Mouse (Mus musculus): ENCODE data around the gene Olfr1094. TPM values are rescaled to one million over a fixed set of nuclear protein-coding genes. Genes with fewer than 3 reads are reported as not detected.

Gene Olfr1094
- total RNA-seq (2014; rRNA removed) (not detected in 2 replicates), polyA plus RNA-seq (2015; fragmentation: Nextera tagmentation; extraction: Ambion mirVana) (not detected in 2 replicates)

DNA sequence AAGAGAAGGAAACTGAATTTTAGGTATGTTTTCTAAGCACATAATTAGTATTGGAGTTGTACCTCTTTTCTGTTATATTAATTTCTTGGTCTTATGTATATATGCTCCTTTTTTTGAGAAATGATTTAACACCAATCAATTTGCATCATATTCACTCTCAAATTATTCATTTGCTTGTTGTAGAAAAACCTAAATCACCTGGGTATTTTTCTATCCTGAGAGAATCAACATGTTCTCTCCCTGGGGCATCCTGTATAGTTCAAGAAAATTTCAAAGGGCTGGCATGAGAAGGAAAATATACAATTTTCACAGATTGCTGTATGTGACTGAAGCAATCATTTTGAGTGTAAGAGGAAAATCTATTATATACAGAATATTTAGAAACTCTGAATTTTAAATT lies at the start of gene Olfr1094:
TSS of gene Olfr1094 (plus strand) at position 301 of the 400 bp plus-strand sequence.
- no peak within 1 kb of the TSS for H3K4me2 ChIP-seq (ENCODE audit: low read depth, low read length)
- no peak for DNase-seq (ENCODE audit: low spot score)
- H3K4me1 ChIP-seq (ENCODE audit: insufficient read depth, low read length): no peaks in the 10 kb centered on the region
- no peaks in the 10 kb centered on the region for H3K27me3 ChIP-seq (ENCODE audit: insufficient read depth, low read length)
- no peak within 1 kb of the TSS for H3K9ac ChIP-seq (replicated peaks; ENCODE audit: low read length)
- ATAC-seq: no peak
- no peaks in the 10 kb centered on the region for H3K36me3 ChIP-seq (ENCODE audit: insufficient read depth, low read length)
- no peak for TF ChIP-seq CTCF (IDR thresholded peaks at IDR 0.05; ENCODE audit: low read depth)
- H3K4me3 ChIP-seq (ENCODE audit: low read length): no peak within 1 kb of the TSS
- no peaks in the 10 kb centered on the region for H3K9me3 ChIP-seq (ENCODE audit: low read length)
- no peak within 1 kb of the TSS for H3K27ac ChIP-seq

DNA sequence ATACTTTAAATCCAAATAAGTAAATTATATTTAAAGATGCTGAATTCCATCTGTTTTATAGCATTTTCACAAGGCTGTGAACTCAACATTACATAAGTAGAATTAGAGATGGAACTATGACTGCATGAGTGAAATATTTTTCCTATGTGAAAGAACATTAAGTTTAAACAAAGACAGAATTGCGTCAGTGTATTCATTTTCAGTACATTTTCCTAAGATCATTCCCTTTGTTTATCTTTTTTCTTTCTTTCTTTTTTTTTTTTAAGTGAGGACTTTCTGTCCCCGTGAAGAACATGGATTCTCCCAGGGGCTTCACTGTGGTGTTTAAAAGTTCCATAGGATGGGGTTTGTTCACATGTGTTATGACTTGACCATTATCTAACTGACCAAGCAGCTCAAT lies 42.3 kb upstream of the Olfr1094 start, which contains the start of gene Olfr1093:
TSS of gene Olfr1093 (plus strand) at position 301 of the 400 bp plus-strand sequence.
- Histone ChIP-seq H3K27me3 (ENCODE audit: insufficient read depth, low read length) (no peaks in the 10 kb centered on the region), H3K4me3 (ENCODE audit: low read length) (no peak within 1 kb of the TSS), H3K4me1 (ENCODE audit: insufficient read depth, low read length) (no peaks in the 10 kb centered on the region), H3K36me3 (ENCODE audit: insufficient read depth, low read length) (no peaks in the 10 kb centered on the region), H3K9me3 (ENCODE audit: low read length) (no peaks in the 10 kb centered on the region), H3K4me2 (ENCODE audit: low read depth, low read length) (no peak within 1 kb of the TSS), H3K9ac (replicated peaks; ENCODE audit: low read length) (no peak within 1 kb of the TSS), H3K27ac (no peak within 1 kb of the TSS)
- no peak for DNase-seq (ENCODE audit: low spot score)
- ATAC-seq: no peak
- TF ChIP-seq CTCF (IDR thresholded peaks at IDR 0.05; ENCODE audit: low read depth): no peak
- WGBS: 88% methylated on average over 2 of the region's 2 CpGs

DNA sequence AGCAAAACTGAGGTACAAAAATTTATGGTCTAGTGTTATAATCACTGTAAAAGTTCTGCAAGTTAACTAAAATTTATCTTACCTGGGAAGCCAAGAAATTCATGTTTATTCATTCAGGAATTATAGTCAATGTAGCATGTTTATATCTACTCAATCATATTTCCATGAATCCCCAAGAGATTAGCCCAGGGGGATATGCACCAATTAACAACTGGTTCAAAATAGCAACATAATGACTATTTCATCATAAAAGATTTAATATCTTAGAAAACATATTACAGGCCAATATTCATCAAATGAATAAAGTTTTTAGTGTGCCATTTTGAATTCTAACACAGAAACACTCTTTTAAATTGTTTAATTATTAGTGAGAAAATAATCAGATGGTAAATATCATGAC lies 14.5 kb upstream of the Olfr1094 start, which contains the start of gene Olfr141:
TSS of gene Olfr141 (minus strand) at position 101 of the 400 bp plus-strand sequence.
- no peaks in the 10 kb centered on the region for H3K36me3 ChIP-seq (ENCODE audit: insufficient read depth, low read length)
- no peak within 1 kb of the TSS for H3K27ac ChIP-seq
- no peak within 1 kb of the TSS for H3K9ac ChIP-seq (replicated peaks; ENCODE audit: low read length)
- H3K4me2 ChIP-seq (ENCODE audit: low read depth, low read length): no peak within 1 kb of the TSS
- H3K4me1 ChIP-seq (ENCODE audit: insufficient read depth, low read length): no peaks in the 10 kb centered on the region
- TF ChIP-seq CTCF (IDR thresholded peaks at IDR 0.05; ENCODE audit: low read depth): no peak
- DNase-seq (ENCODE audit: low spot score) (no peak), ATAC-seq (no peak)
- no peaks in the 10 kb centered on the region for H3K27me3 ChIP-seq (ENCODE audit: insufficient read depth, low read length)
- no peak within 1 kb of the TSS for H3K4me3 ChIP-seq (ENCODE audit: low read length)
- H3K9me3 ChIP-seq (ENCODE audit: low read length): no peaks in the 10 kb centered on the region

GRCm38 (mm10) chr2:86851596-86851995 lies 27.1 kb downstream of the Olfr1094 start, which contains the start of gene Olfr1095:
Olfr1095 (minus strand) TSS chr2:86851696.
- Histone ChIP-seq H3K27ac (no peak within 1 kb of the TSS), H3K27me3 (ENCODE audit: insufficient read depth, low read length) (no peaks in the 10 kb centered on the region), H3K36me3 (ENCODE audit: insufficient read depth, low read length) (no peaks in the 10 kb centered on the region), H3K4me1 (ENCODE audit: insufficient read depth, low read length) (no peaks in the 10 kb centered on the region), H3K4me2 (ENCODE audit: low read depth, low read length) (no peak within 1 kb of the TSS), H3K9ac (replicated peaks; ENCODE audit: low read length) (no peak within 1 kb of the TSS), H3K9me3 (ENCODE audit: low read length) (no peaks in the 10 kb centered on the region), H3K4me3 (ENCODE audit: low read length) (no peak within 1 kb of the TSS)
- ATAC-seq (no peak), DNase-seq (ENCODE audit: low spot score) (no peak)
- 90% methylated on average over 3 of the region's 3 CpGs for WGBS
- TF ChIP-seq CTCF (IDR thresholded peaks at IDR 0.05; ENCODE audit: low read depth): no peak

DNA sequence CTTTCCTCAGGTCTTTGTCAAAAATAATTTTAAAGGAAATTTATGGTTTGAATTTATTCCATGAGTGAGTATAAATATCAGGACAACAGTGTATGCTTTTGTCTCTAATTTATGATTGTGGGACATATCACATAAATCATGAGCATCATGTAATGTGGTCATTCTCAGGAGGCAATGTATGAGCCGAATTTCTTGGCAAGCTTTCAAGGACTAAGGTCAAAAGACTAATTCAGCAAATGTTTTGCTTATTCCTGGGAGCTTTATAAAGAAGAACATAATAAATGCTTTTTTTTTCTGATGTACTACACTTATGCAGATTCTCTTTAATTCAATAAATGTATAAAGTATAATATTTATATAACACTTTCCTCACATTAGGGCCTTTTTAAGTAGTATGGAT lies 50.2 kb downstream of the Olfr1094 start, which contains the start of gene Gm13723:
TSS of gene Gm13723 (minus strand) at position 101 of the 400 bp plus-strand sequence.
- WGBS: 45% methylated on average over 1 of the region's 1 CpGs
- ATAC-seq (no peak), DNase-seq (ENCODE audit: low spot score) (peak; percentile 12)
- no peak within 1 kb of the TSS for H3K9ac ChIP-seq (replicated peaks; ENCODE audit: low read length)
- H3K4me3 ChIP-seq (ENCODE audit: low read length): no peak within 1 kb of the TSS
- TF ChIP-seq CTCF (IDR thresholded peaks at IDR 0.05; ENCODE audit: low read depth): no peak
- H3K9me3 ChIP-seq (ENCODE audit: low read length): no peaks in the 10 kb centered on the region
- H3K4me1 ChIP-seq (ENCODE audit: insufficient read depth, low read length): no peaks in the 10 kb centered on the region
- H3K36me3 ChIP-seq (ENCODE audit: insufficient read depth, low read length): no peaks in the 10 kb centered on the region
- no peaks in the 10 kb centered on the region for H3K27me3 ChIP-seq (ENCODE audit: insufficient read depth, low read length)
- H3K4me2 ChIP-seq (ENCODE audit: low read depth, low read length): no peak within 1 kb of the TSS
- H3K27ac ChIP-seq: no peak within 1 kb of the TSS

Other genes starting within 250 kb of the Olfr1094 start
- not detected in 2 replicates for gene Olfr1082, start 225.7 kb upstream of the Olfr1094 start, total RNA-seq (2014; rRNA removed)
- not detected in 2 replicates for gene Olfr1082, start 225.7 kb upstream of the Olfr1094 start, polyA plus RNA-seq (2015; fragmentation: Nextera tagmentation; extraction: Ambion mirVana)
- not detected in 2 replicates for gene Olfr1084, start 184.9 kb upstream of the Olfr1094 start, total RNA-seq (2014; rRNA removed)
- not detected in 2 replicates for gene Olfr1084, start 184.9 kb upstream of the Olfr1094 start, polyA plus RNA-seq (2015; fragmentation: Nextera tagmentation; extraction: Ambion mirVana)
- gene Olfr1085, start 162.6 kb upstream of the Olfr1094 start, total RNA-seq (2014; rRNA removed): not detected in 2 replicates
- not detected in 2 replicates for gene Olfr1085, start 162.6 kb upstream of the Olfr1094 start, polyA plus RNA-seq (2015; fragmentation: Nextera tagmentation; extraction: Ambion mirVana)
- not detected in 2 replicates for gene Olfr1086, start 144.6 kb upstream of the Olfr1094 start, total RNA-seq (2014; rRNA removed)
- not detected in 2 replicates for gene Olfr1086, start 144.6 kb upstream of the Olfr1094 start, polyA plus RNA-seq (2015; fragmentation: Nextera tagmentation; extraction: Ambion mirVana)
- gene Olfr1087, start 126.3 kb upstream of the Olfr1094 start, total RNA-seq (2014; rRNA removed): not detected in 2 replicates
- not detected in 2 replicates for gene Olfr1087, start 126.3 kb upstream of the Olfr1094 start, polyA plus RNA-seq (2015; fragmentation: Nextera tagmentation; extraction: Ambion mirVana)
- not detected in 2 replicates for gene Olfr1089, start 91.0 kb upstream of the Olfr1094 start, total RNA-seq (2014; rRNA removed)
- gene Olfr1089, start 91.0 kb upstream of the Olfr1094 start, polyA plus RNA-seq (2015; fragmentation: Nextera tagmentation; extraction: Ambion mirVana): not detected in 2 replicates
- not detected in 2 replicates for gene Olfr1090, start 65.7 kb upstream of the Olfr1094 start, total RNA-seq (2014; rRNA removed)
- gene Olfr1090, start 65.7 kb upstream of the Olfr1094 start, polyA plus RNA-seq (2015; fragmentation: Nextera tagmentation; extraction: Ambion mirVana): not detected in 2 replicates
- not detected in 2 replicates for gene Olfr1093, start 42.2 kb upstream of the Olfr1094 start, total RNA-seq (2014; rRNA removed)
- not detected in 2 replicates for gene Olfr1093, start 42.2 kb upstream of the Olfr1094 start, polyA plus RNA-seq (2015; fragmentation: Nextera tagmentation; extraction: Ambion mirVana)
- not detected in 2 replicates for gene Olfr141, start 14.6 kb upstream of the Olfr1094 start, total RNA-seq (2014; rRNA removed)
- gene Olfr141, start 14.6 kb upstream of the Olfr1094 start, polyA plus RNA-seq (2015; fragmentation: Nextera tagmentation; extraction: Ambion mirVana): not detected in 2 replicates
- not detected in 2 replicates for gene Olfr1095, start 27.0 kb downstream of the Olfr1094 start, total RNA-seq (2014; rRNA removed)
- gene Olfr1095, start 27.0 kb downstream of the Olfr1094 start, polyA plus RNA-seq (2015; fragmentation: Nextera tagmentation; extraction: Ambion mirVana): not detected in 2 replicates
- gene Gm13723, start 50.1 kb downstream of the Olfr1094 start, total RNA-seq (2014; rRNA removed): not detected in 2 replicates
- not detected in 2 replicates for gene Gm13723, start 50.1 kb downstream of the Olfr1094 start, polyA plus RNA-seq (2015; fragmentation: Nextera tagmentation; extraction: Ambion mirVana)
- not detected in 2 replicates for gene Olfr1097, start 67.6 kb downstream of the Olfr1094 start, total RNA-seq (2014; rRNA removed)
- not detected in 2 replicates for gene Olfr1097, start 67.6 kb downstream of the Olfr1094 start, polyA plus RNA-seq (2015; fragmentation: Nextera tagmentation; extraction: Ambion mirVana)
- gene Olfr1098, start 99.9 kb downstream of the Olfr1094 start, total RNA-seq (2014; rRNA removed): not detected in 2 replicates
- gene Olfr1098, start 99.9 kb downstream of the Olfr1094 start, polyA plus RNA-seq (2015; fragmentation: Nextera tagmentation; extraction: Ambion mirVana): not detected in 2 replicates
- not detected in 2 replicates for gene Olfr1099, start 136.0 kb downstream of the Olfr1094 start, total RNA-seq (2014; rRNA removed)
- not detected in 2 replicates for gene Olfr1099, start 136.0 kb downstream of the Olfr1094 start, polyA plus RNA-seq (2015; fragmentation: Nextera tagmentation; extraction: Ambion mirVana)
- not detected in 2 replicates for gene Olfr1100, start 155.3 kb downstream of the Olfr1094 start, total RNA-seq (2014; rRNA removed)
- not detected in 2 replicates for gene Olfr1100, start 155.3 kb downstream of the Olfr1094 start, polyA plus RNA-seq (2015; fragmentation: Nextera tagmentation; extraction: Ambion mirVana)
- gene Olfr1101, start 166.6 kb downstream of the Olfr1094 start, total RNA-seq (2014; rRNA removed): not detected in 2 replicates
- not detected in 2 replicates for gene Olfr1101, start 166.6 kb downstream of the Olfr1094 start, polyA plus RNA-seq (2015; fragmentation: Nextera tagmentation; extraction: Ambion mirVana)
- gene Olfr1102, start 173.7 kb downstream of the Olfr1094 start, total RNA-seq (2014; rRNA removed): not detected in 2 replicates
- not detected in 2 replicates for gene Olfr1102, start 173.7 kb downstream of the Olfr1094 start, polyA plus RNA-seq (2015; fragmentation: Nextera tagmentation; extraction: Ambion mirVana)
- gene Olfr1104, start 202.4 kb downstream of the Olfr1094 start, total RNA-seq (2014; rRNA removed): not detected in 2 replicates
- gene Olfr1104, start 202.4 kb downstream of the Olfr1094 start, polyA plus RNA-seq (2015; fragmentation: Nextera tagmentation; extraction: Ambion mirVana): not detected in 2 replicates
- gene Olfr1105, start 211.9 kb downstream of the Olfr1094 start, total RNA-seq (2014; rRNA removed): not detected in 2 replicates
- not detected in 2 replicates for gene Olfr1105, start 211.9 kb downstream of the Olfr1094 start, polyA plus RNA-seq (2015; fragmentation: Nextera tagmentation; extraction: Ambion mirVana)
- gene Olfr1106, start 227.6 kb downstream of the Olfr1094 start, total RNA-seq (2014; rRNA removed): not detected in 2 replicates
- not detected in 2 replicates for gene Olfr1106, start 227.6 kb downstream of the Olfr1094 start, polyA plus RNA-seq (2015; fragmentation: Nextera tagmentation; extraction: Ambion mirVana)